Mouse (Mus musculus): Measurements from ENCODE around the gene Rad51b. TPM values are rescaled to one million over a fixed set of nuclear protein-coding genes. Genes with fewer than 3 reads are reported as not detected.

The Rad51b gene
- total and polyA plus RNA-seq, 3 experiments: 6.5 to 8.6 (median 8.5) TPM

DNA sequence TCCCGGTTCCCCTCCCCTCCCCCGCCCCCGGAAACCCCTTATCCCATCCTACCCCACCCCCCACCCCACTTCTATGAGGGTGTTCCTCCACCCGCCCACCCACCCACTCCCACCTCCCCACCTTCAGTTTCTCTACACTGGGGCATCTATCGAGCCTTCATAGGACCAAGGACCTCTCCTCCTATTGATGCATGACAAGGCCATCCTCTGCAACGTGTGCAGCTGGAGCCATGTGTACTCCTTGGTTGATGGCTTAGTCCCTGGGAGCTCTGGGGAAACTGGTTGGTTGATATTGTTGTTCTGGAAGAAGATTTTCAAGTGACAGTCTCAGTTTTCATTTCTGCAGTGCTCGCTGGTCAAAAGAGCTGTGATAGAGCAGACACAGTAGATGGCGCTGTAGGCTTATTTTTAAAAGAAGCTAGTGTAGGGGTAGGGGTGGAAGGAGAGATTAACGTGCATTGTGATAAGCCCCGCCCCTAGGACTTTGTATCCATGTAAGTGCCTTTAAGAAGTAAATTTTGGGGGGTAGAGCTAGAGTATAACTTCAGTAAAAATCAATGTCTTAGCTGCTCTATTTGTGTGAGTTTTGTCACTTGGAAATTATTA is 61.6 kb downstream of the Rad51b start (continued):
- TF ChIP-seq NRF1 (IDR thresholded peaks at IDR 0.05; ENCODE audit: low read depth, low read length): no peak
- TF ChIP-seq RAD21 (IDR thresholded peaks at IDR 0.05; ENCODE audit: low read depth, low read length): peak; percentile 93
- no peak for TF ChIP-seq RCOR1 (conservative IDR thresholded peaks at IDR 0.05; ENCODE audit: low read depth, low read length)
- TF ChIP-seq ZKSCAN1 (IDR thresholded peaks at IDR 0.05; ENCODE audit: borderline replicate concordance, low read depth, low read length): no peak
- TF ChIP-seq ETS1 (conservative IDR thresholded peaks at IDR 0.05; ENCODE audit: low read depth, low read length): no peak
- TF ChIP-seq POLR2AphosphoS2 (IDR thresholded peaks at IDR 0.05; ENCODE audit: low read depth, low read length): no peak
- peak; percentile 40; the same call in 1 of the 2 replicates for TF ChIP-seq MEF2A (IDR thresholded peaks at IDR 0.05; ENCODE audit: borderline replicate concordance, low read depth, low read length)
- no peak for TF ChIP-seq GABPA (IDR thresholded peaks at IDR 0.05; ENCODE audit: insufficient replicate concordance, low read depth, low read length)
- TF ChIP-seq USF1 (IDR thresholded peaks at IDR 0.05; ENCODE audit: low read depth, low read length): no peak
- no peak for TF ChIP-seq ELF1 (IDR thresholded peaks at IDR 0.05; ENCODE audit: low read depth, low read length)
- TF ChIP-seq CHD1 (IDR thresholded peaks at IDR 0.05; ENCODE audit: low read depth, low read length): no peak
- no peak for TF ChIP-seq MXI1 (IDR thresholded peaks at IDR 0.05; ENCODE audit: low read depth, low read length)
- TF ChIP-seq ZMIZ1 (IDR thresholded peaks at IDR 0.05; ENCODE audit: low read depth, low read length): no peak
- TF ChIP-seq UBTF (IDR thresholded peaks at IDR 0.05; ENCODE audit: low read depth, low read length): no peak
- 0 out of 2 replicates have a peak, but pooled peaks have one; percentile 11 for TF ChIP-seq TCF12 (IDR thresholded peaks at IDR 0.05; ENCODE audit: low read depth, low read length)
- no peak for TF ChIP-seq TBP (conservative IDR thresholded peaks at IDR 0.05; ENCODE audit: low read depth, low read length)
- TF ChIP-seq MAX (IDR thresholded peaks at IDR 0.05; ENCODE audit: low read length): no peak
- TF ChIP-seq EP300 (IDR thresholded peaks at IDR 0.05; ENCODE audit: low read length): no peak
- TF ChIP-seq MAFK (IDR thresholded peaks at IDR 0.05; ENCODE audit: insufficient replicate concordance, low read length): no peak

DNA sequence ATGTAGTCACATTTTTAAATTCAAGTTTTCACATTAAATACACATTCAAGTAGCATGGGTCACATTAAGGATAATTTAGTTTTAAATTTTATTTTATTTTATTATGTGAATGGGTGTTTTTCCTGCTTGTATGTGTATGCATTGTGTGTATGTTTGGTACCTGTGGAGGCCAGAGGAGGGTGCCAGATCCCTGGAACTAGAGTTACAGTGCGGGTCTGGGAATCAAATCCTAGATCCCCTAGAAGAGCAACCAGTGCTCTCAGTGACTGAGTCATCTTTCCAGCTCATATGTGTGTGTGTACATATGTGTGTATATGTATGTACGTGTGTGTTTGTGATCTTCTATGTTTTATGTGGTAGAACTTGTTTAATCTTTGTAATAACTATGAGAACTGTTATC is 62.3 kb downstream of the Rad51b start:
- no peak overlapping the region for H3K4me2 ChIP-seq (ENCODE audit: insufficient read depth, low read depth, poor library complexity, severe bottlenecking)
- no peak overlapping the region for H3K9ac ChIP-seq (ENCODE audit: insufficient read depth, low read depth)
- no peaks in the 10 kb centered on the region for H3K4me1 ChIP-seq (ENCODE audit: control insufficient read depth in 1 of 2, insufficient read depth in 2 of 2)
- DNase-seq (ENCODE audit: extremely low read depth): no peak
- H3K9me3 ChIP-seq (replicated peaks; ENCODE audit: low read length): no peaks in the 10 kb centered on the region
- no peaks in the 10 kb centered on the region for H3K79me2 ChIP-seq (replicated peaks; ENCODE audit: control insufficient read depth, extremely low read depth, insufficient read depth, poor library complexity, severe bottlenecking)
- dilution Hi-C loops (cut with MboI; ENCODE audit: extremely low pct_ligation_motif_present, extremely low pct_unique_long_range_greater_than_20kb, low sequenced_read_pairs) (no loop called here), in situ Hi-C loops (cut with MboI; ENCODE audit: low pct_ligation_motif_present, low pct_unique_long_range_greater_than_20kb, low sequenced_read_pairs) (loop anchor here (5.0 kb wide), 2 partner anchors 253 to 778 kb away; no protein-coding TSS in a partner anchor)
- no peak overlapping the region for H3K27ac ChIP-seq (ENCODE audit: insufficient read depth, low read depth)
- TF ChIP-seq RAD21 (IDR thresholded peaks at IDR 0.05; ENCODE audit: low read depth, low read length) (peak; percentile 60), SMC3 (IDR thresholded peaks at IDR 0.05; ENCODE audit: low read depth, low read length) (peak; percentile 64), CTCF (conservative IDR thresholded peaks at IDR 0.05 in 1 of 2, IDR thresholded peaks at IDR 0.05 in 1 of 2; ENCODE audit: low read depth in 2 of 2, low read length in 2 of 2) (peak in 1 of 2 experiments; percentile 60; a peak in 2 of 4 replicates), UBTF (IDR thresholded peaks at IDR 0.05; ENCODE audit: low read depth, low read length) (no peak)
- H3K36me3 ChIP-seq (replicated peaks in 1 of 2; ENCODE audit: control insufficient read depth in 1 of 2, insufficient read depth in 1 of 2, low read length in 1 of 2): peaks cover 0 to 18% of the 10 kb centered on the region in 2 experiments
- no peaks in the 10 kb centered on the region for H3K27me3 ChIP-seq (replicated peaks)
- no peak overlapping the region for H3K4me3 ChIP-seq (replicated peaks in 1 of 3; ENCODE audit: low read depth in 2 of 3, low read length in 2 of 3, poor library complexity in 1 of 3)
